Mouse (Mus musculus): ENCODE results near the gene Vipr1. TPM values are rescaled to one million over a fixed set of nuclear protein-coding genes. Genes with fewer than 3 reads are reported as not detected.
A peak's percentile ranks its signal among the peaks of the same experiment; 100 is the strongest.
"Not testable (repeated sequence)": the region's sequence is repeated elsewhere in the genome, so short reads cannot be mapped to it uniquely, and the experiment has no call there.

Vipr1 gene
- 0.31 and 0.90 TPM in 2 replicates for total RNA-seq (2012; rRNA removed)

- H3K27ac ChIP-seq (ENCODE audit: insufficient read depth, low read depth, low read length, poor library complexity, severe bottlenecking), result no peak within 1 kb of the TSS
- in situ Hi-C loops (cut with MboI; ENCODE audit: low sequenced_read_pairs in 2 of 2, unreplicated experiment in 2 of 2), result no loop called here
- no peaks in the 10 kb centered on the region for H3K36me3 ChIP-seq (ENCODE audit: control insufficient read depth, insufficient read depth, low read length, poor library complexity, severe bottlenecking)
- peak; percentile 71 for DNase-seq (ENCODE audit: low read depth, low spot score)
- H3K4me3 ChIP-seq (ENCODE audit: insufficient read depth in 1 of 2, low read depth in 1 of 2, low read length in 2 of 2, poor library complexity in 1 of 2, severe bottlenecking in 1 of 2), result peak within 1 kb of the TSS; percentile 82 to 90
- peak within 1 kb of the TSS; percentile 83 for H3K9ac ChIP-seq (ENCODE audit: insufficient read depth, low read depth, low read length, poor library complexity, severe bottlenecking)
- H3K4me1 ChIP-seq (ENCODE audit: control insufficient read depth in 2 of 2, insufficient read depth in 2 of 2, low read length in 2 of 2, poor library complexity in 1 of 2), result peaks cover 0 to 2% of the 10 kb centered on the region in 2 experiments; a peak in 1 of 4 replicates
- no peaks in the 10 kb centered on the region for H3K9me3 ChIP-seq (ENCODE audit: control insufficient read depth, insufficient read depth, low read depth, low read length)
- TF ChIP-seq ZNF384 (IDR thresholded peaks at IDR 0.05; ENCODE audit: low read depth, low read length) (no peak), ZC3H11A (IDR thresholded peaks at IDR 0.05; ENCODE audit: borderline replicate concordance, low read depth, low read length) (no peak), HCFC1 (IDR thresholded peaks at IDR 0.05; ENCODE audit: borderline replicate concordance, insufficient read depth, low read length) (no peak)
These were observed at the start of gene Vipr1 for GRCm38 (mm10) chr9:121642401-121643181. Gene Vipr1, plus strand, starts transcription at chr9:121642716.

GRCm38 (mm10) chr9:121592948-121593550 lies 49.5 kb upstream of the Vipr1 start:
- DNase-seq (ENCODE audit: low read depth, low spot score), result no peak
- Histone ChIP-seq H3K36me3 (ENCODE audit: control insufficient read depth, insufficient read depth, low read length, poor library complexity, severe bottlenecking) (no peaks in the 10 kb centered on the region), H3K9ac (ENCODE audit: insufficient read depth, low read depth, low read length, poor library complexity, severe bottlenecking) (no peak overlapping the region), H3K27ac (ENCODE audit: insufficient read depth, low read depth, low read length, poor library complexity, severe bottlenecking) (no peak overlapping the region), H3K4me1 (ENCODE audit: control insufficient read depth in 2 of 2, insufficient read depth in 2 of 2, low read length in 2 of 2, poor library complexity in 1 of 2) (peaks cover 0 to 2% of the 10 kb centered on the region in 2 experiments; a peak in 1 of 4 replicates), H3K4me3 (ENCODE audit: insufficient read depth in 1 of 2, low read depth in 1 of 2, low read length in 2 of 2, poor library complexity in 1 of 2, severe bottlenecking in 1 of 2) (no peak overlapping the region), H3K9me3 (ENCODE audit: control insufficient read depth, insufficient read depth, low read depth, low read length) (no peaks in the 10 kb centered on the region)
- TF ChIP-seq HCFC1 (IDR thresholded peaks at IDR 0.05; ENCODE audit: borderline replicate concordance, insufficient read depth, low read length), result no peak
- in situ Hi-C loops (cut with MboI; ENCODE audit: low sequenced_read_pairs in 2 of 2, unreplicated experiment in 2 of 2), result loop anchor here in 1 of 2 experiments (10.0 kb wide), 1 partner anchor 108 kb away; no protein-coding TSS in a partner anchor

- H3K9me3 ChIP-seq (ENCODE audit: control insufficient read depth, insufficient read depth, low read depth, low read length); H3K4me1 ChIP-seq (ENCODE audit: control insufficient read depth in 2 of 2, insufficient read depth in 2 of 2, low read length in 2 of 2, poor library complexity in 1 of 2); H3K27ac ChIP-seq (ENCODE audit: insufficient read depth, low read depth, low read length, poor library complexity, severe bottlenecking); H3K4me3 ChIP-seq (ENCODE audit: insufficient read depth in 1 of 2, low read depth in 1 of 2, low read length in 2 of 2, poor library complexity in 1 of 2, severe bottlenecking in 1 of 2); H3K36me3 ChIP-seq (ENCODE audit: control insufficient read depth, insufficient read depth, low read length, poor library complexity, severe bottlenecking); H3K9ac ChIP-seq (ENCODE audit: insufficient read depth, low read depth, low read length, poor library complexity, severe bottlenecking); DNase-seq (ENCODE audit: low read depth, low spot score): not testable (repeated sequence)
- in situ Hi-C loops (cut with MboI; ENCODE audit: low sequenced_read_pairs in 2 of 2, unreplicated experiment in 2 of 2), result loop anchor here in 1 of 2 experiments (10.0 kb wide), 1 partner anchor 109 kb away; no protein-coding TSS in a partner anchor
These were observed 48.7 kb upstream of the Vipr1 start for GRCm38 (mm10) chr9:121593768-121594167.

GRCm38 (mm10) chr9:121594771-121595170 lies 47.7 kb upstream of the Vipr1 start:
- in situ Hi-C loops (cut with MboI; ENCODE audit: low sequenced_read_pairs in 2 of 2, unreplicated experiment in 2 of 2), result loop anchor here in 1 of 2 experiments (10.0 kb wide), 1 partner anchor 110 kb away; no protein-coding TSS in a partner anchor
- Histone ChIP-seq H3K9me3 (ENCODE audit: control insufficient read depth, insufficient read depth, low read depth, low read length) (no peaks in the 10 kb centered on the region), H3K36me3 (ENCODE audit: control insufficient read depth, insufficient read depth, low read length, poor library complexity, severe bottlenecking) (no peaks in the 10 kb centered on the region), H3K4me1 (ENCODE audit: control insufficient read depth in 2 of 2, insufficient read depth in 2 of 2, low read length in 2 of 2, poor library complexity in 1 of 2) (peaks cover 0 to 3% of the 10 kb centered on the region in 2 experiments; a peak in 1 of 4 replicates), H3K27ac (ENCODE audit: insufficient read depth, low read depth, low read length, poor library complexity, severe bottlenecking) (no peak overlapping the region), H3K4me3 (ENCODE audit: insufficient read depth in 1 of 2, low read depth in 1 of 2, low read length in 2 of 2, poor library complexity in 1 of 2, severe bottlenecking in 1 of 2) (no peak overlapping the region), H3K9ac (ENCODE audit: insufficient read depth, low read depth, low read length, poor library complexity, severe bottlenecking) (no peak overlapping the region)
- DNase-seq (ENCODE audit: low read depth, low spot score), result no peak
- TF ChIP-seq MAFK (IDR thresholded peaks at IDR 0.05; ENCODE audit: insufficient read depth, low read depth, low read length) (no peak), ZNF384 (IDR thresholded peaks at IDR 0.05; ENCODE audit: low read depth, low read length) (no peak), ZC3H11A (IDR thresholded peaks at IDR 0.05; ENCODE audit: borderline replicate concordance, low read depth, low read length) (no peak), CHD2 (IDR thresholded peaks at IDR 0.05; ENCODE audit: low read depth, low read length) (no peak), HCFC1 (IDR thresholded peaks at IDR 0.05; ENCODE audit: borderline replicate concordance, insufficient read depth, low read length) (no peak)
